Mouse (Mus musculus) stomach, embryonic 15.5 days (tissue): ENCODE results near the gene Actl7a. TPM values are rescaled to one million over a fixed set of nuclear protein-coding genes. Genes with fewer than 3 reads are reported as not detected.

Source experiments
- ATAC-seq: fragments of 200-750 bp; cut with Nextera tagmentation; 2 replicates; pipeline ENCODE4 v1.8.0; 2017; ENCODE audit warnings: low read depth, moderate number of reproducible peaks, moderate TSS enrichment; ENCODE audit not compliant: insufficient read depth, low FRiP score
- H3K27ac ChIP-seq: fragments of 300-500 bp; sonication (generic); 2 replicates; pipeline ENCODE4 v1.5.1; 2015; ENCODE audit warnings: mild to moderate bottlenecking, inconsistent platforms
- H3K27me3 ChIP-seq: fragments of 300-500 bp; sonication (generic); replicated peaks from 2 replicates; pipeline ENCODE4 v1.6.1; 2015; ENCODE audit warnings: inconsistent platforms
- H3K36me3 ChIP-seq: fragments of 300-500 bp; sonication (generic); 2 replicates; pipeline ENCODE4 v1.6.1; 2015; ENCODE audit warnings: inconsistent platforms
- H3K4me1 ChIP-seq: fragments of 300-500 bp; sonication (generic); 2 replicates; pipeline ENCODE4 v1.6.1; 2015; ENCODE audit warnings: inconsistent platforms
- H3K4me2 ChIP-seq: fragments of 300-500 bp; sonication (generic); 2 replicates; pipeline ENCODE4 v1.6.1; 2015; ENCODE audit warnings: mild to moderate bottlenecking, inconsistent platforms
- H3K4me3 ChIP-seq: fragments of 300-500 bp; sonication (generic); replicated peaks from 2 replicates; pipeline ENCODE4 v1.5.1; 2015; ENCODE audit warnings: inconsistent platforms
- H3K9ac ChIP-seq: fragments of 300-500 bp; sonication (generic); 2 replicates; pipeline ENCODE4 v1.6.1; 2015; ENCODE audit warnings: inconsistent platforms
- H3K9me3 ChIP-seq: fragments of 300-500 bp; sonication (generic); 2 replicates; pipeline ENCODE4 v1.6.1; 2016; ENCODE audit warnings: inconsistent platforms
- WGBS: fragments of 180-500 bp; shearing (Covaris S2); methylation state at CpG from one replicate; pipeline ENCODE4 v1.1.7; 2015; 5-methylcytosine and 5-hydroxymethylcytosine counted together
- polyA plus RNA-seq: library from polyadenylated mRNA; unstranded; fragments of >200 nt; fragmentation: Nextera tagmentation; extraction: Ambion mirVana; gene quantifications from 2 replicates; pipeline ENCODE4 v1.2.1, GENCODE M21; 2015

The Actl7a gene
- polyA plus RNA-seq, 1 experiment from 2014 or later = not detected

- Histone ChIP-seq H3K4me3 (no peak overlapping the region), H3K4me2 (no peak overlapping the region), H3K27me3 (no peaks in the 10 kb centered on the region), H3K4me1 (no peaks in the 10 kb centered on the region), H3K9ac (no peak overlapping the region), H3K36me3 (no peaks in the 10 kb centered on the region), H3K9me3 (no peaks in the 10 kb centered on the region), H3K27ac (no peak overlapping the region)
- WGBS = 86% methylated on average over 6 of the region's 6 CpGs
- ATAC-seq = no peak
Measured at GRCm38 (mm10) chr4:56723237-56723636, 20.0 kb upstream of the Actl7a start.

- Histone ChIP-seq H3K9ac (no peak overlapping the region), H3K27ac (no peak overlapping the region), H3K27me3 (no peaks in the 10 kb centered on the region), H3K9me3 (no peaks in the 10 kb centered on the region), H3K4me3 (no peak overlapping the region), H3K4me1 (no peaks in the 10 kb centered on the region), H3K4me2 (no peak overlapping the region), H3K36me3 (no peaks in the 10 kb centered on the region)
- no peak for ATAC-seq
- WGBS = 63% methylated on average over 8 of the region's 8 CpGs
Measured at GRCm38 (mm10) chr4:56725839-56726238, 17.4 kb upstream of the Actl7a start.

GRCm38 (mm10) chr4:56740020-56740485 is 3.2 kb upstream of the Actl7a start, which contains the start of gene Gm26657:
Gm26657 (plus strand) TSS chr4:56740070.
- Histone ChIP-seq H3K4me1 (no peaks in the 10 kb centered on the region), H3K4me3 (no peak within 1 kb of the TSS), H3K27me3 (no peaks in the 10 kb centered on the region), H3K36me3 (0 out of 2 replicates have a peak, but pooled peaks cover 3% of the 10 kb centered on the region), H3K9ac (no peak within 1 kb of the TSS), H3K4me2 (no peak within 1 kb of the TSS), H3K27ac (no peak within 1 kb of the TSS), H3K9me3 (no peaks in the 10 kb centered on the region)
- ATAC-seq = no peak
- 83% methylated on average over 18 of the region's 18 CpGs for WGBS

- Histone ChIP-seq H3K9me3 (no peaks in the 10 kb centered on the region), H3K27ac (no peak overlapping the region), H3K4me1 (no peaks in the 10 kb centered on the region), H3K27me3 (no peaks in the 10 kb centered on the region), H3K4me3 (no peak overlapping the region), H3K9ac (no peak overlapping the region), H3K36me3 (peaks cover 4% of the 10 kb centered on the region; the same call in 1 of the 2 replicates), H3K4me2 (no peak overlapping the region)
- 95% methylated on average over 20 of the region's 20 CpGs for WGBS
- ATAC-seq = no peak
Measured at GRCm38 (mm10) chr4:56740611-56741010, 2.6 kb upstream of the Actl7a start.

GRCm38 (mm10) chr4:56741041-56741493 is 2.1 kb upstream of the Actl7a start, which contains the start of gene Actl7b:
Actl7b (minus strand) TSS chr4:56741443.
- Histone ChIP-seq H3K27me3 (no peaks in the 10 kb centered on the region), H3K27ac (no peak within 1 kb of the TSS), H3K4me1 (no peaks in the 10 kb centered on the region), H3K4me3 (no peak within 1 kb of the TSS), H3K36me3 (peaks cover 8% of the 10 kb centered on the region; the same call in 1 of the 2 replicates), H3K9ac (no peak within 1 kb of the TSS), H3K4me2 (no peak within 1 kb of the TSS), H3K9me3 (no peaks in the 10 kb centered on the region)
- no peak for ATAC-seq
- 93% methylated on average over 13 of the region's 13 CpGs for WGBS

GRCm38 (mm10) chr4:56742698-56743097 is 515 bp upstream of the Actl7a start:
- H3K4me2 ChIP-seq = no peak overlapping the region
- no peak for ATAC-seq
- WGBS = 85% methylated on average over 4 of the region's 4 CpGs

GRCm38 (mm10) chr4:56746345-56746744 is 3.1 kb downstream of the Actl7a start:
- H3K4me3 ChIP-seq = no peak overlapping the region
- WGBS = 79% methylated on average over 2 of the region's 2 CpGs
- peaks cover 33% of the 10 kb centered on the region for H3K36me3 ChIP-seq

More at GRCm38 (mm10) chr4:56742698-56743097, 515 bp upstream of the Actl7a start:
- Histone ChIP-seq H3K36me3 (peaks cover 12% of the 10 kb centered on the region; the same call in 1 of the 2 replicates), H3K4me1 (no peaks in the 10 kb centered on the region), H3K9me3 (no peaks in the 10 kb centered on the region), H3K27me3 (no peaks in the 10 kb centered on the region), H3K27ac (no peak overlapping the region), H3K9ac (no peak overlapping the region), H3K4me3 (no peak overlapping the region)

GRCm38 (mm10) chr4:56747456-56747855 is 4.2 kb downstream of the Actl7a start:
- Histone ChIP-seq H3K27me3 (no peaks in the 10 kb centered on the region), H3K4me2 (no peak overlapping the region), H3K4me3 (no peak overlapping the region), H3K4me1 (no peaks in the 10 kb centered on the region), H3K9ac (no peak overlapping the region), H3K36me3 (peaks cover 36% of the 10 kb centered on the region), H3K9me3 (no peaks in the 10 kb centered on the region), H3K27ac (no peak overlapping the region)
- no peak for ATAC-seq
- WGBS = 94% methylated on average over 9 of the region's 9 CpGs

More at GRCm38 (mm10) chr4:56746345-56746744, 3.1 kb downstream of the Actl7a start:
- ATAC-seq = no peak
- H3K4me1 ChIP-seq = no peaks in the 10 kb centered on the region
- H3K9me3 ChIP-seq = no peaks in the 10 kb centered on the region
- no peak overlapping the region for H3K4me2 ChIP-seq
- no peak overlapping the region for H3K9ac ChIP-seq
- H3K27me3 ChIP-seq = no peaks in the 10 kb centered on the region
- H3K27ac ChIP-seq = no peak overlapping the region

- no peaks in the 10 kb centered on the region for H3K9me3 ChIP-seq
- WGBS = 89% methylated on average over 5 of the region's 5 CpGs
- H3K27ac ChIP-seq = no peak overlapping the region
- H3K9ac ChIP-seq = no peak overlapping the region
- no peaks in the 10 kb centered on the region for H3K4me1 ChIP-seq
- no peaks in the 10 kb centered on the region for H3K27me3 ChIP-seq
- no peak for ATAC-seq
- H3K4me3 ChIP-seq = no peak overlapping the region
- H3K4me2 ChIP-seq = no peak overlapping the region
- H3K36me3 ChIP-seq = peaks cover 38% of the 10 kb centered on the region
Measured at GRCm38 (mm10) chr4:56756021-56756420, 12.8 kb downstream of the Actl7a start.

GRCm38 (mm10) chr4:56756966-56757600 is 13.9 kb downstream of the Actl7a start:
- Histone ChIP-seq H3K27me3 (no peaks in the 10 kb centered on the region), H3K27ac (no peak overlapping the region), H3K4me1 (no peaks in the 10 kb centered on the region), H3K4me2 (no peak overlapping the region), H3K36me3 (peaks cover 34% of the 10 kb centered on the region), H3K4me3 (no peak overlapping the region), H3K9ac (no peak overlapping the region), H3K9me3 (no peaks in the 10 kb centered on the region)
- ATAC-seq = no peak
- WGBS = 89% methylated on average over 10 of the region's 10 CpGs

- no peak for ATAC-seq
- 87% methylated on average over 1 of the region's 1 CpGs for WGBS
- Histone ChIP-seq H3K27me3 (no peaks in the 10 kb centered on the region), H3K9me3 (no peaks in the 10 kb centered on the region), H3K4me3 (no peak overlapping the region), H3K36me3 (peaks cover 40% of the 10 kb centered on the region), H3K27ac (no peak overlapping the region), H3K9ac (no peak overlapping the region), H3K4me2 (no peak overlapping the region), H3K4me1 (no peaks in the 10 kb centered on the region)
Measured at GRCm38 (mm10) chr4:56757693-56758092, 14.5 kb downstream of the Actl7a start.

GRCm38 (mm10) chr4:56767861-56768284 is 24.7 kb downstream of the Actl7a start:
- Histone ChIP-seq H3K9me3 (no peaks in the 10 kb centered on the region), H3K4me2 (no peak overlapping the region), H3K27me3 (no peaks in the 10 kb centered on the region), H3K4me1 (no peaks in the 10 kb centered on the region), H3K9ac (no peak overlapping the region), H3K27ac (no peak overlapping the region), H3K4me3 (no peak overlapping the region), H3K36me3 (peaks cover 53% of the 10 kb centered on the region)
- 64% methylated on average over 5 of the region's 5 CpGs for WGBS
- ATAC-seq = no peak
